Mouse (Mus musculus): ENCODE data around the gene Ewsr1.

Ewsr1 gene

GRCm38 (mm10) chr11:5098736-5099542, at the start of gene Ewsr1, which contains the start of gene Rhbdd3:
TSS of gene Ewsr1 (minus strand) at chr11:5099266.
TSS of gene Rhbdd3 (plus strand) at chr11:5098926.
- in situ Hi-C loops (cut with MboI, MseI), result loop anchor here in 1 of 2 experiments (5.0 to 10.0 kb wide), 2 partner anchors 92 to 1864 kb away; no protein-coding TSS in a partner anchor

- in situ Hi-C loops (cut with MboI, MseI), result loop anchor here in 1 of 2 experiments (5.0 kb wide), 1 partner anchor 62 kb away; no protein-coding TSS in a partner anchor
Measured at GRCm38 (mm10) chr11:5145600-5145999, 46.5 kb upstream of the Ewsr1 start.

- in situ Hi-C loops (cut with MboI, MseI), result no loop called here
Measured at GRCm38 (mm10) chr11:5141965-5142364, 42.9 kb upstream of the Ewsr1 start.

- in situ Hi-C loops (cut with MboI, MseI), result no loop called here
Measured at GRCm38 (mm10) chr11:5141252-5141651, 42.2 kb upstream of the Ewsr1 start.

- in situ Hi-C loops (cut with MboI, MseI), result no loop called here
Measured at GRCm38 (mm10) chr11:5140619-5141018, 41.6 kb upstream of the Ewsr1 start.

- in situ Hi-C loops (cut with MboI, MseI), result no loop called here
Measured at GRCm38 (mm10) chr11:5139372-5139771, 40.3 kb upstream of the Ewsr1 start.

GRCm38 (mm10) chr11:5138642-5139041, 39.6 kb upstream of the Ewsr1 start:
- in situ Hi-C loops (cut with MboI, MseI), result no loop called here

GRCm38 (mm10) chr11:5135914-5136313, 36.8 kb upstream of the Ewsr1 start:
- in situ Hi-C loops (cut with MboI, MseI), result no loop called here

GRCm38 (mm10) chr11:5132751-5133150, 33.7 kb upstream of the Ewsr1 start:
- in situ Hi-C loops (cut with MboI, MseI), result no loop called here

- in situ Hi-C loops (cut with MboI, MseI), result no loop called here
Measured at GRCm38 (mm10) chr11:5130111-5130665, 31.1 kb upstream of the Ewsr1 start.

- in situ Hi-C loops (cut with MboI, MseI), result no loop called here
Measured at GRCm38 (mm10) chr11:5129035-5129480, 30.0 kb upstream of the Ewsr1 start.

- in situ Hi-C loops (cut with MboI, MseI), result no loop called here
Measured at GRCm38 (mm10) chr11:5125713-5126112, 26.6 kb upstream of the Ewsr1 start.

- in situ Hi-C loops (cut with MboI, MseI), result loop anchor here (5.0 to 10.0 kb wide), 3 partner anchors 37 to 352 kb away; partner anchors contain the start of gene Emid1 (in 2 of the 2)
Measured at GRCm38 (mm10) chr11:5114931-5115581, 16.0 kb upstream of the Ewsr1 start.

- in situ Hi-C loops (cut with MboI, MseI), result loop anchor here in 1 of 2 experiments (10.0 kb wide), 1 partner anchor 171 kb away; no protein-coding TSS in a partner anchor
Measured at GRCm38 (mm10) chr11:5113645-5114044, 14.6 kb upstream of the Ewsr1 start.

GRCm38 (mm10) chr11:5109441-5109840, 10.4 kb upstream of the Ewsr1 start:
- in situ Hi-C loops (cut with MboI, MseI), result no loop called here

- in situ Hi-C loops (cut with MboI, MseI), result loop anchor here in 1 of 2 experiments (5.0 kb wide), 1 partner anchor 378 kb away; no protein-coding TSS in a partner anchor
Measured at GRCm38 (mm10) chr11:5103986-5104509, 5.0 kb upstream of the Ewsr1 start.

- in situ Hi-C loops (cut with MboI, MseI), result loop anchor here in 1 of 2 experiments (5.0 kb wide), 1 partner anchor 380 kb away; no protein-coding TSS in a partner anchor
Measured at GRCm38 (mm10) chr11:5102384-5102783, 3.3 kb upstream of the Ewsr1 start.

GRCm38 (mm10) chr11:5101641-5102040, 2.6 kb upstream of the Ewsr1 start:
- in situ Hi-C loops (cut with MboI, MseI), result loop anchor here in 1 of 2 experiments (5.0 kb wide), 1 partner anchor 381 kb away; no protein-coding TSS in a partner anchor

GRCm38 (mm10) chr11:5100801-5101200, 1.7 kb upstream of the Ewsr1 start:
- in situ Hi-C loops (cut with MboI, MseI), result loop anchor here in 1 of 2 experiments (5.0 kb wide), 1 partner anchor 382 kb away; no protein-coding TSS in a partner anchor

GRCm38 (mm10) chr11:5100283-5100682, 1.2 kb upstream of the Ewsr1 start:
- in situ Hi-C loops (cut with MboI, MseI), result loop anchor here in 1 of 2 experiments (5.0 kb wide), 1 partner anchor 382 kb away; no protein-coding TSS in a partner anchor

GRCm38 (mm10) chr11:5099576-5100183, 614 bp upstream of the Ewsr1 start:
- in situ Hi-C loops (cut with MboI, MseI), result loop anchor here (5.0 to 10.0 kb wide), 3 partner anchors 92 to 1865 kb away; no protein-coding TSS in a partner anchor
